Mouse (Mus musculus) kidney, postnatal 14 days (tissue): ENCODE data around the gene Fgfr4.
"Not testable (repeated sequence)": the region's sequence is repeated elsewhere in the genome, so short reads cannot be mapped to it uniquely, and the experiment has no call there.

Source experiments
- DNase-seq: peaks from one replicate; pipeline ENCODE4 v3.0.0; 2022; ENCODE audit warnings: mixed read lengths

Fgfr4 gene

DNA sequence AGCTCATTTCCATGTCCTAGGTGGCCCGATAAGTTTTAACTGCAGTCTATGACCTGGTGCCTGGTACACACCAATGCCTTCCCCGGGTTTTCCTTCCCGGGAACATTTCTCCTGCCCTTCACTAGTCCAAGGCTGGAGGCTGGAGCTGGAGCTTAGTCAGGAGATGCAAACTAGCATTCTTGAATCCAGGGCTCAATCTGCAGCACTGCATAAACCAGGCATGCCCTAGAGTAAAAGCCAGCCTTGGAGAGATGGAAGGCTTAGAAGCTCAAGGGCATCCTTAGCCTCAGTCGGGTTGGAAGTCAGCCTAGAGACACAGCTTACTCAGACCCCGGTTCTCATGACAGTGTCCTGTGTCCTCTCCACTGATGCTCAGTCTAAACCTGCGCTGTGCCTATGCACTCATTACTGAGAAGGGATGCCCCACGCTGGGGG, 19.9 kb downstream of the Fgfr4 start:
- DNase-seq, result no peak

- DNase-seq, result no peak
Measured at GRCm38 (mm10) chr13:55174347-55174746, 21.9 kb downstream of the Fgfr4 start.

DNA sequence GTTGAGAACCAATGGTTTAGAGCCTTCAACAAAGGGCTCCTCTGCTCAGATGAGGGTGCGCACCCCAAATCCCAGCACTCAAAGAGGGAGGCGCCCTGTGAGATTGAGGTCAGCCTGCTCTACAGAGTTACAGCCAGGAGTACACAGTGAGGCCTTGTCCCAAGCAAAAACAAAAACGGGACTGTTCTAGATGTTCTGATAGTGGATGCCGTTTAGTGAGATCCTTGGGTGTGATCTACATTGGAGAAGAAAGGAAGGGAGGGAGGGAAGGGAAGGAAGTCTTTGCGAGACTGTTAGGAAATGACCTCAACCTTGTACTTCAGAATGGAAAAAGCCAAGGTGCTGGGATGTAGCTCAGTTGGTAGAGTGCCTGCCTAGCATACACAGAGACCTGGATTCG, 23.8 kb downstream of the Fgfr4 start:
- DNase-seq, result no peak

DNA sequence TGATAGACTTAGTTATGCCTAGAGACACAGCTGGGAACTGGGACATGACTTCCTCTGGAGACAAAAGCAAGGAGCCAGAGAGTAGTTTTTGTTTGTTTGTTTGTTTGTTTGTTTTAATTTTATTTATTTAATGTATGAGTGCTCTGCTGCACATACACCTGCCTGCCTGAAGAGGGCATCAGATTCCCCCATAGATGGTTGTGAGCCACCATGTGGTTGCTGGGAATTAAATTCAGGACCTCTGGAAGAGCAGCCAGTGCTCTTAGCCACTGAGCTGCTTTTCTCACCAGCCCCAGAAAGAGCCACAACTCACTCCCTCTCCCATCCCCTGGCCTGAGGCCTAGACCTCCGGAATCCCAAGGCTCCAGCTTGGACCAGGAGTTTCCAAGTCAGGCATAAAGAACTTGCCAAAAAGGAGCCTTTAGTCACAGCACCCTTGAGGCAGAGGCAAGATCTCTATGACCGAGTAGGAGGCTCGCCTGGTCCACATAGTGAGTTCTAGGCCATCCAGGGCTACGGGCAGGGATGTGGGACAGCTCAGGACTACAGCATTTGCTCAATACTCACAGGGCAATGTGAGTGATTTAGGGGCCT, 25.6 kb downstream of the Fgfr4 start:
- DNase-seq, result no peak

DNA sequence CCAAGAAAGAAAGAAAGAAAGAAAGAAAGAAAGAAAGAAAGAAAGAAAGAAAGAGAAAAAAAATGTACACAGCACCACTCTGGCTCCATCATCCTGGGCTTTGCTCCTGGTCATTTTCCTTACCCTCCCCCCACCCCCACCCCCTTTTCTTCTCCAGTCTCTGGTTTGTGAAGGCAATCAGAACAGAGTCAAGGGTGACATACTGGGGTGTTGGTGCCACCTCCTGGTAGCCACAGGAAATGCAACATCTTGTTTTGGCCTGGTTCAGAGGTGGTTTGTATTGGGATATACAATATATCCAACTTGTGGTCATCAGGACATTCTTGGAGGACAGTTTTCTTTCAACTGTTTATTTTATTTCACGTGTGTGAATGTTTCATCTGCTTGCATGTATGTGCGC, 26.1 kb downstream of the Fgfr4 start:
- DNase-seq, result peak; percentile 86

DNA sequence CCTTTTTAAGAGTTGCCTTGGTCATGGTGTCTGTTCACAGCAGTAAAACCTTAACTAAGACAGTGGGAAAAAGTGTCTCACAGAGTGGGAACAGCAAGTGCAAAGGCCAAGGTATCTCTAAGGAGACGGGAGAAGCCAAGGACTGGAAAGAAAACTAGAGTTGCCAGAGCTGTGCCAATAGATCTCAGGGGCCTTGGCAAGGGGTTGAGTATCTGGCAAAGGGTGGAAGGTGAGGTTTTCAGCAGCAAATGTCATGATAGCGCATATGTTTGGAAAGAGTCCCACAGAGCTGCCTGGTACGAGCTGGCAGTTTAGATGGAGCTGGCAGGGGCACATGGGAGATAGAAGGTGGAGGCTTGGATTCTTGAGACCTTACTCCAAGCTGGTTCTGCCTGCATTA, 27.2 kb downstream of the Fgfr4 start:
- no peak for DNase-seq

GRCm38 (mm10) chr13:55181786-55182172, 29.3 kb downstream of the Fgfr4 start:
- DNase-seq, result no peak

- DNase-seq, result peak; percentile 83
Measured at GRCm38 (mm10) chr13:55182173-55182894, 29.9 kb downstream of the Fgfr4 start.

DNA sequence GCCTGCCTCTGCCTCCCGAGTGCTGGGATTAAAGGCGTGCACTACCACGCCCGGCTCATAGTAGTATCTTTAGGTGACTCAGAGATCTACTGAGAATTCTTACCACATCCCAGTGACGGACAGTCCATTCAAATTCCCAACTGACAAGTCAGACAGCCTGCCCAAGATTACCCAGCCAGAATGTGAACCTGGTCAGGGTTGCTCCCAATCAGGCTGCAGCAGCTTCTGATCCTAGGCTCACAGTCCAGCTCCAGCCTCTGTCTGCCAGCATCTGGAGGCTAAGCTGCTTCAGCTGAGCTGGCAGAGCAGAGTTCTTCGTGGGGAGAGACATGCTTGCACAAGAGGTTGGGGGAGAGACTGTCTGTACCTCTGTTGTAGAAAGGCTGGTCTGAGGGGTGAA, 30.9 kb downstream of the Fgfr4 start:
- DNase-seq, result no peak

- DNase-seq, result not testable (repeated sequence)
Measured at GRCm38 (mm10) chr13:55187062-55187461, 34.6 kb downstream of the Fgfr4 start.

GRCm38 (mm10) chr13:55189531-55190107, 37.2 kb downstream of the Fgfr4 start:
- no peak for DNase-seq

DNA sequence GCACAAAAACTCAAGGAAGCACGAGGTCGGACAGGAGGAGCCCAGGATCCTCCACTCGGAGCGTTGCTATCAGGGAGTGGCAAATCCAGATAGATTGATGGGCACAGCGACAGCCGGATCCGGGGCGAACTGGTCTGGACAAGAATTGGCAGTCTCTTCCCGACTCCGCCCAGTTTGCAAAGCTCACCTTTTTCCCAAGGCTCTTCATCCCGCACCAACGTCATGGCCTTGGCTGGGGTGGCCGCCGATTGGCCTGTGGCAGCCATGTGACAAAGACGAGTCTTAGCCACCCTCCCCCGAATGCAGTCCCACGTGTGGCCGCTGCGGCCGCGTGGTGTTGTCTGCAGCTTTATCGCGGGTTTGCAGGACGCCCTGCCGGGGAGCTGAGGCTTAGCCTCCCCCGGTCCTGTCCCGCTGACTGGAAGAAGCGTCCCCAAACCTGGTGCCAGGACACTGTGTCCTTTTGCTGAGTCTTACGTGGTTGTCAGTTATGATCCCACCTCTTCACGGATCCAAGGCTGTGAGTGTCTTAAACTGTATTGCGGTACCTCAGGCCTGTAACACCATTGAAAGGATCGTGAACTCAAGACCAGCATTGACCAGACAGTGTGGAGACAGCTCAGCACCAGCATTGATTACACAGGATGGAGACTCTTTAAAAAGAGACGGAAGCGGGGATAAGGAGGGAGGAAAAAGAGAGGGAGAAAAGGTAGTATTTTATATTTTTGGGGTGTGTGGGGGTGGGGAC, 37.9 kb downstream of the Fgfr4 start:
- peak; percentile 97 for DNase-seq

- no peak for DNase-seq
Measured at GRCm38 (mm10) chr13:55191535-55191934, 39.1 kb downstream of the Fgfr4 start.

- not testable (repeated sequence) for DNase-seq
Measured at GRCm38 (mm10) chr13:55202758-55203157, 50.3 kb downstream of the Fgfr4 start.

DNA sequence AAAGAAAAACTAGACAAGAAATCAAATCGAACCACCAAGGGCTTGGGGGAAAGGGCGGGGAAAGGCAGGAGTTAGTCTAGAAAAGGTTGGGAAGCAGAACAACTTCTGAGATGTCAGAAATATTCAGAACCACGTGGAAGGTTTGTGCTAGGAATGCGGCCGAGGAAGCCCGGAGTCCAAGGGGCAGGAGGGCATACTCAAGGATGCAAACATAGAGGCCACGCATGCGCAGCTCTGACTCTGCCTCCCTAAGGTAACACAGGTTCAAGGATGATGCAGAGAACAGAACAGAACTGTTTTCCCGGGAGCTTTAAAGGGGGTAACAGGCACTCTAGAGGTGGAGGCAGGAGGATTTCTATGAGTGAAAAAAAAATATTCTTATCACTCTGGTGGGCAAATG, 51.3 kb downstream of the Fgfr4 start:
- peak; percentile 82 for DNase-seq

GRCm38 (mm10) chr13:55204667-55205389, 52.4 kb downstream of the Fgfr4 start:
- no peak for DNase-seq

GRCm38 (mm10) chr13:55205448-55206205, 53.2 kb downstream of the Fgfr4 start:
- no peak for DNase-seq

GRCm38 (mm10) chr13:55208837-55209648, 56.6 kb downstream of the Fgfr4 start:
- DNase-seq, result peak; percentile 13

DNA sequence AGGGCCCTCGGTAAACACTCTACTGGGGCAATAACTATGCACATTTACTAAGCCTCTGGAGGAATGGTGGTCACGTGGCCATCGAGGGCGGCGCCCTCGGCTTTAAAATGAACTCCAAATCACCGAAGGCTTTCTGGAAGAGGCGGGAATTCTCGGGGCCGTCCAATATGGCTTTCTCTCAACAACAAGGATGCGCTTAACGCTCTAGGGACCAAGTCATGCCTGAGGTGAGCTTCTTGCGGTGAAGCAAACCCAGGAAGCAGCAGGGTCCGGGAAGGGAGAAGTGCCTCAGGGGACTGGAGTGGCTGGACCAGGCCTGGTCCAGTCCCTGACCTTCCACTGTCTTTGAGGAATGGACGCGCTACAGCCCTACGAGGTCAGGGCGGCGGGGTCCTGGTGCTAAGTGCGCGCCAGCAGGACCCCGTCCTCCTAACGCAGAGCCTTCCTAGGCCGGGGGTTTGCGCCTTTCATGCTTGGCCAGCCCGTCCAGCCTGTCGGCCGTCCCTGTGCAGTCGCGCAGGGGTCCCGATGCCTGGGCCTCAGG, 57.3 kb downstream of the Fgfr4 start, which contains the start of gene Nsd1:
Nsd1 (plus strand) TSS at position 134 of the 544 bp plus-strand sequence.
- peak; percentile 14 for DNase-seq

- DNase-seq, result peak; percentile 62
Measured at GRCm38 (mm10) chr13:55210193-55210970, 57.9 kb downstream of the Fgfr4 start.
